Mouse (Mus musculus) limb, embryonic 10.5 days (tissue): Measurements from ENCODE around the gene Sipa1l2. TPM values are rescaled to one million over a fixed set of nuclear protein-coding genes. Genes with fewer than 3 reads are reported as not detected.

Source experiments
- DNase-seq: peaks from one replicate; pipeline ENCODE4 v3.0.0-alpha.2; 2017; ENCODE audit warnings: low spot score
- H3K27ac ChIP-seq: fragments of 300-500 bp; sonication (generic); 2 replicates; pipeline ENCODE4 v1.5.1; 2016; ENCODE audit warnings: mild to moderate bottlenecking
- H3K27me3 ChIP-seq: fragments of 300-500 bp; sonication (generic); 2 replicates; pipeline ENCODE4 v1.6.1; 2016; ENCODE audit warnings: low read depth, mild to moderate bottlenecking; ENCODE audit not compliant: poor library complexity, severe bottlenecking
- H3K36me3 ChIP-seq: fragments of 300-500 bp; sonication (generic); 2 replicates; pipeline ENCODE4 v1.6.1; 2016; ENCODE audit warnings: mild to moderate bottlenecking, moderate library complexity
- H3K4me1 ChIP-seq: fragments of 300-500 bp; sonication (generic); 2 replicates; pipeline ENCODE4 v1.6.1; 2016
- H3K4me3 ChIP-seq: fragments of 300-500 bp; sonication (generic); 2 replicates; pipeline ENCODE4 v1.5.1; 2016; ENCODE audit warnings: mild to moderate bottlenecking, moderate library complexity
- H3K9me3 ChIP-seq: fragments of 300-500 bp; sonication (generic); replicated peaks from 2 replicates; pipeline ENCODE4 v1.6.1; 2016; ENCODE audit warnings: mild to moderate bottlenecking
- WGBS: fragments of 180-500 bp; shearing (Covaris S2); methylation state at CpG from one replicate; pipeline ENCODE4 v1.1.7; 2016; 5-methylcytosine and 5-hydroxymethylcytosine counted together
- polyA plus RNA-seq: library from polyadenylated mRNA; unstranded; fragments of >200 nt; fragmentation: Nextera tagmentation; extraction: Ambion mirVana; gene quantifications from 2 replicates; pipeline ENCODE4 v1.2.1, GENCODE M21; 2016

Sipa1l2 gene
- polyA plus RNA-seq, 1 experiment from 2014 or later: 13.9 TPM

- 15% methylated on average over 13 of the region's 13 CpGs for WGBS
- H3K4me1 ChIP-seq: peaks cover 26% of the 10 kb centered on the region
- H3K4me3 ChIP-seq: peak overlapping the region; percentile 88
- no peak for DNase-seq
- H3K27me3 ChIP-seq: peaks cover 13% of the 10 kb centered on the region
- H3K9me3 ChIP-seq: no peaks in the 10 kb centered on the region
- H3K27ac ChIP-seq: peak overlapping the region; percentile 95
- no peaks in the 10 kb centered on the region for H3K36me3 ChIP-seq
Measured at GRCm38 (mm10) chr8:125570389-125570788, 781 bp upstream of the Sipa1l2 start.

- Histone ChIP-seq H3K36me3 (no peaks in the 10 kb centered on the region), H3K27me3 (peaks cover 13% of the 10 kb centered on the region), H3K4me3 (peak overlapping the region; percentile 88), H3K9me3 (no peaks in the 10 kb centered on the region), H3K27ac (peak overlapping the region; percentile 95), H3K4me1 (peaks cover 32% of the 10 kb centered on the region)
- peak; percentile 68 for DNase-seq
- WGBS: under 1% methylated on average over 39 of the region's 39 CpGs
Measured at GRCm38 (mm10) chr8:125568851-125569532, 616 bp downstream of the Sipa1l2 start.

GRCm38 (mm10) chr8:125568421-125568850, 1.2 kb downstream of the Sipa1l2 start:
- peak; percentile 49 for DNase-seq
- 10% methylated on average over 14 of the region's 14 CpGs for WGBS
- Histone ChIP-seq H3K4me3 (peak overlapping the region; percentile 88), H3K27ac (0 out of 2 replicates have a peak overlapping the region, but pooled peaks have one; percentile 50), H3K27me3 (peaks cover 13% of the 10 kb centered on the region), H3K36me3 (no peaks in the 10 kb centered on the region), H3K9me3 (no peaks in the 10 kb centered on the region), H3K4me1 (peaks cover 37% of the 10 kb centered on the region)

DNA sequence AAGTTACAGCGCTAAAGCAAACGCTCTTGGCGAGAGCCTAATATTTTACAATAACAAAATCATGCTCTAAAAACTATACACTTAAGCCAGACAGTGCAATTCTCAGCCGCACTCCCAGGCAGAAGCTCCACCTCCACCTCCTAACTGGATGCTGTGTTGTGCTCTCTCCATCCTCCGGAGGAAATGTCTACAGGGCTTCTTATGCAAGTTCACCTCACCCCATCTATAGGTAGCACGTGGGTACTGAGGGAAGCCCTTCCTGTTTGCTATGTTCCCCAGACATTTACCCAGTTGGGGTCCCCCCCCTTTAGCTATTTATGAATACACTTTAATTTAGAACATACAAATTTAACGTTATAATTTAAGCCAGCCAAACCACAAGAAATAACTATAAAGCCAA, 2.0 kb downstream of the Sipa1l2 start:
- no peaks in the 10 kb centered on the region for H3K36me3 ChIP-seq
- WGBS: 65% methylated on average over 7 of the region's 7 CpGs
- H3K4me1 ChIP-seq: peaks cover 44% of the 10 kb centered on the region
- H3K4me3 ChIP-seq: no peak overlapping the region
- no peak for DNase-seq
- no peak overlapping the region for H3K27ac ChIP-seq
- peaks cover 13% of the 10 kb centered on the region for H3K27me3 ChIP-seq
- H3K9me3 ChIP-seq: no peaks in the 10 kb centered on the region

DNA sequence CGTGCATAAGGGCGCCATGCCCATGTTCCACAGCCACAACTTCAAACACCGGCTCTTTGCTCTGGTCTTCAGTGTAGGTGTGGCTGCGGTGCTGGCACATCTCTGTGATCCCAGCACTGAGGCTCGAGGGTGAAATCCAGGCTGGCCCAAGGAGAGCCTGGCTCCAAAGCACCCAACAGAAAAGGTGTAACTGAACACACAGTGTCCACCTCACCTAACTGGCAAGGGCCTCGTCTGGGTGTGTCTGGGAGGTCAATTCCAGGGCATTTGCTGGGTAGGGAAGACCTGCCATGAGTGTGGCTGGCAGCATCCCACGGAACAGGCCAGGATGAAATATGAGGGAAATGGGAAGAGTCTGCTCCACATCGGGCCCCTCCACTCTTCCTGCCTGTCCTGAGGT, 6.7 kb downstream of the Sipa1l2 start:
- Histone ChIP-seq H3K4me1 (peaks cover 62% of the 10 kb centered on the region), H3K27ac (no peak overlapping the region), H3K36me3 (no peaks in the 10 kb centered on the region), H3K9me3 (no peaks in the 10 kb centered on the region), H3K27me3 (no peaks in the 10 kb centered on the region; the same call in 1 of the 2 replicates), H3K4me3 (no peak overlapping the region)
- WGBS: 84% methylated on average over 8 of the region's 8 CpGs
- no peak for DNase-seq

GRCm38 (mm10) chr8:125560825-125561490, 8.7 kb downstream of the Sipa1l2 start:
- Histone ChIP-seq H3K27ac (peak overlapping the region; percentile 15; the same call in 1 of the 2 replicates), H3K4me3 (no peak overlapping the region), H3K9me3 (no peaks in the 10 kb centered on the region), H3K4me1 (peaks cover 70% of the 10 kb centered on the region), H3K36me3 (no peaks in the 10 kb centered on the region), H3K27me3 (no peaks in the 10 kb centered on the region; the same call in 1 of the 2 replicates)
- WGBS: 69% methylated on average over 11 of the region's 11 CpGs
- no peak for DNase-seq

DNA sequence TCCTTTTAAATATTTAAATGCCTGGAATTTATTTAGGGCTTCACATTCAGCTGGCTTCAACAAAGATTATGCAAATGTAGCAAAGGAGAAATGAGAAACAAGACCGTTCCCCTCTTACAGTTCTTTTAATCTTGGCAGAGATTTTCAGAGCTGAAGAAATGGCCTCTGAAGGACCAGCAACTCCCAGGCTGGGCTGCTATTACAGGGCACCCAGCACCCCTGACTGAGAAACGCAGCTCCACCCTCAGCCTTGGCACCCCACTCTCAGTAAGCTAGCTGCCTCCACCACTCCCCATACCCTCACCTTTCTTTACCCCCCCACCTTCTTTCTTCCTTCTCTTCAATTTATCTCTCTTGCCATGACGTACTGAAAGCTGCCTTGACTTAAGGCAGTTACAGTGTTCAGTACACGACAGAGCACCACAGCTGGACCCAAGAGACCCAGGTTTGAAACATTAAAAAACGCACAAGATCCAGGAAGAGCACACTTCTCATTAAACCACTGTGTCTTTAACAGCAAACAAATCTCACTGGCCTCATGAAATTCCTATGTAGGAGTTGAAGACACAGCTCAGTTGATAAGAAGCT, 10.4 kb downstream of the Sipa1l2 start:
- Histone ChIP-seq H3K36me3 (no peaks in the 10 kb centered on the region), H3K9me3 (no peaks in the 10 kb centered on the region), H3K4me3 (no peak overlapping the region), H3K4me1 (peaks cover 66% of the 10 kb centered on the region), H3K27ac (peak overlapping the region; percentile 76), H3K27me3 (no peaks in the 10 kb centered on the region; the same call in 1 of the 2 replicates)
- WGBS: 81% methylated on average over 5 of the region's 5 CpGs
- no peak for DNase-seq

DNA sequence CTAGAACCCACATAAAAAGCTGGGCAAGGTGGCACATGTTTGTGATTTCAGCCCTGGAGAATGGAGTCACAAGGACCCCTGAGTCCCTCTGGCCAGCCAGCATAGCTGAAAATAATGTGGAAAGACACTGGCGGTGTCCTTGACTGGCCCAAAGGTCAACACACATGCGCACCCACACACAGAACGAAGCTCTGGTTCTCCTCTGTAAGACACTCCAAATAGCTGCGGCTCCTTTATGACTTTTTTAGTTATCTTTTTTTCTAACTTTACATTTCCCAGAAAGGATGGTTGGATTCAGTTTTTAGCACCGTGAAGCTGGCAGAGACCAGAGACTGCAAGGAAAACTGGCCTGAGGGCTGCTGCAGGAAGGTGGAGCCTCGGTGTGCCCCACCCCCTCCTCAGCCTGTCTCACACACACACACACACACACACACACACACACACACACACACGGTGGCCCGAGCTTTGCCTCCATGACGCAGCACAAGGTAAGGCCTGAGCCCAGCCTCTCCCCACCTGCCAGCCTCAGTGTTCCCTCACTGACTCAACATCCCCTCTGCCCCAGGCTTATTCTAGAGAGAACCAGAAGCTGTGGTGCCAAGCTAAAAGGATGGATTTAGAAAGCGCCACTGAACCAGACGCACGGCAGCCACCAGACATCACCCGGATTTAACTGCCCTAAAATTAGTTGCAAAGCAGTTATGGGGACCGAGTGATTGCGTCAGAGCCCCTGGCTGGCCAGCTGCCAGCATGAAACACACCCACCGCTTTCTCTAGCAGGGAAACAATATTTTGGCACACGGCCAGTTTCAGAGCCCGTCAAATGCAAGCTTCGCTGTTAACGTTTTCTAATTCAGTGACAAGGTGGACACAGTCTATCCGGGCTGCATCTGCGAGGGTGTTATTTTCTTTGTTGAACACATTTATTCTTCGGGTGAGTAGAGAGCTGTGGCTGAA, 11.2 kb downstream of the Sipa1l2 start:
- Histone ChIP-seq H3K27me3 (no peaks in the 10 kb centered on the region; the same call in 1 of the 2 replicates), H3K36me3 (no peaks in the 10 kb centered on the region), H3K4me1 (peaks cover 60% of the 10 kb centered on the region), H3K27ac (peak overlapping the region; percentile 76), H3K9me3 (no peaks in the 10 kb centered on the region), H3K4me3 (peak overlapping the region; percentile 6; the same call in 1 of the 2 replicates)
- WGBS: 54% methylated on average over 23 of the region's 23 CpGs
- DNase-seq: peak; percentile 70

- peaks cover 58% of the 10 kb centered on the region for H3K4me1 ChIP-seq
- no peaks in the 10 kb centered on the region for H3K36me3 ChIP-seq
- no peak overlapping the region for H3K4me3 ChIP-seq
- 68% methylated on average over 10 of the region's 10 CpGs for WGBS
- peak overlapping the region; percentile 76; the same call in 1 of the 2 replicates for H3K27ac ChIP-seq
- DNase-seq: no peak
- no peaks in the 10 kb centered on the region; the same call in 1 of the 2 replicates for H3K27me3 ChIP-seq
- no peaks in the 10 kb centered on the region for H3K9me3 ChIP-seq
Measured at GRCm38 (mm10) chr8:125557391-125558108, 12.1 kb downstream of the Sipa1l2 start.

GRCm38 (mm10) chr8:125556706-125557105, 12.9 kb downstream of the Sipa1l2 start:
- peaks cover 65% of the 10 kb centered on the region for H3K4me1 ChIP-seq
- H3K27ac ChIP-seq: no peak overlapping the region
- no peaks in the 10 kb centered on the region for H3K9me3 ChIP-seq
- H3K36me3 ChIP-seq: no peaks in the 10 kb centered on the region
- no peak for DNase-seq
- WGBS: 91% methylated on average over 5 of the region's 5 CpGs
- no peaks in the 10 kb centered on the region; the same call in 1 of the 2 replicates for H3K27me3 ChIP-seq
- no peak overlapping the region for H3K4me3 ChIP-seq

- Histone ChIP-seq H3K4me1 (peaks cover 61% of the 10 kb centered on the region), H3K9me3 (no peaks in the 10 kb centered on the region), H3K36me3 (no peaks in the 10 kb centered on the region), H3K27ac (no peak overlapping the region), H3K4me3 (no peak overlapping the region), H3K27me3 (no peaks in the 10 kb centered on the region)
- DNase-seq: no peak
- WGBS: 62% methylated on average over 4 of the region's 4 CpGs
Measured at GRCm38 (mm10) chr8:125550567-125550966, 19.0 kb downstream of the Sipa1l2 start.
